Mouse (Mus musculus) intestine, embryonic 15.5 days (tissue): ENCODE data around the gene Mrgprx1. TPM values are rescaled to one million over a fixed set of nuclear protein-coding genes. Genes with fewer than 3 reads are reported as not detected.

Source experiments
- ATAC-seq: fragments of 200-750 bp; cut with Nextera tagmentation; 2 replicates; pipeline ENCODE4 v1.8.0; 2017; ENCODE audit warnings: moderate TSS enrichment, moderate library complexity
- H3K27ac ChIP-seq: fragments of 300-500 bp; sonication (generic); 2 replicates; pipeline ENCODE4 v1.5.1; 2015; ENCODE audit warnings: mild to moderate bottlenecking, inconsistent platforms
- H3K27me3 ChIP-seq: fragments of 300-500 bp; sonication (generic); replicated peaks from 2 replicates; pipeline ENCODE4 v1.6.1; 2015; ENCODE audit warnings: inconsistent platforms
- H3K36me3 ChIP-seq: fragments of 300-500 bp; sonication (generic); 2 replicates; pipeline ENCODE4 v1.6.1; 2015; ENCODE audit warnings: inconsistent platforms
- H3K4me1 ChIP-seq: fragments of 300-500 bp; sonication (generic); replicated peaks from 2 replicates; pipeline ENCODE4 v1.6.1; 2015; ENCODE audit warnings: inconsistent platforms
- H3K4me2 ChIP-seq: fragments of 300-500 bp; sonication (generic); replicated peaks from 2 replicates; pipeline ENCODE4 v1.6.1; 2015; ENCODE audit warnings: mild to moderate bottlenecking, inconsistent platforms
- H3K4me3 ChIP-seq: fragments of 300-500 bp; sonication (generic); replicated peaks from 2 replicates; pipeline ENCODE4 v1.5.1; 2015; ENCODE audit warnings: inconsistent platforms
- H3K9ac ChIP-seq: fragments of 300-500 bp; sonication (generic); 2 replicates; pipeline ENCODE4 v1.6.1; 2015; ENCODE audit warnings: inconsistent platforms
- H3K9me3 ChIP-seq: fragments of 300-500 bp; sonication (generic); 2 replicates; pipeline ENCODE4 v1.6.1; 2016; ENCODE audit warnings: inconsistent platforms
- WGBS: fragments of 180-500 bp; shearing (Covaris S2); methylation state at CpG from one replicate; pipeline ENCODE4 v1.1.7; 2015; 5-methylcytosine and 5-hydroxymethylcytosine counted together
- polyA plus RNA-seq: library from polyadenylated mRNA; unstranded; fragments of >200 nt; fragmentation: Nextera tagmentation; extraction: Ambion mirVana; gene quantifications from 2 replicates; pipeline ENCODE4 v1.2.1, GENCODE M21; 2015

Mrgprx1 gene
- polyA plus RNA-seq = not detected in 2 replicates

DNA sequence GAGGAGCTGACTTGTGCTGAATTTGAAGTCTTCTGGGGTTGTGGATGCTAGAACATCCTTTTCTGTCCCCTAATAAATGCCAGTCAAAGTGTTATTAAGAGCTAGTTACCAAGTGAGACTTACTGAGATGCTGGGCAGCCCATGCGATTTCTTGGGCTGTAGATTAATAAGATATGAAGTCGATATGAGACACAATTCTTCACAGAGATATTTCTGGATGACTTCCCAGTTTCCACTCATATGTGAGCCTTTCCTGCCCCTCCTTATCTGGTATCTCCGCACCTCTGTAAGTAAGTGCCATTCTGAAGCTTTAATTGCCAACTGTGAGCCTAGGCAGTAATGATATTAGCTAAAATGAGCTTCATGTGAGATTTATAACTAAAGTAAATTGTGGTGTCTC, at the start of gene Mrgprx1:
Mrgprx1 (minus strand) TSS at position 101 of the 400 bp plus-strand sequence.
- 75% methylated on average over 3 of the region's 3 CpGs for WGBS
- H3K4me1 ChIP-seq = no peaks in the 10 kb centered on the region

DNA sequence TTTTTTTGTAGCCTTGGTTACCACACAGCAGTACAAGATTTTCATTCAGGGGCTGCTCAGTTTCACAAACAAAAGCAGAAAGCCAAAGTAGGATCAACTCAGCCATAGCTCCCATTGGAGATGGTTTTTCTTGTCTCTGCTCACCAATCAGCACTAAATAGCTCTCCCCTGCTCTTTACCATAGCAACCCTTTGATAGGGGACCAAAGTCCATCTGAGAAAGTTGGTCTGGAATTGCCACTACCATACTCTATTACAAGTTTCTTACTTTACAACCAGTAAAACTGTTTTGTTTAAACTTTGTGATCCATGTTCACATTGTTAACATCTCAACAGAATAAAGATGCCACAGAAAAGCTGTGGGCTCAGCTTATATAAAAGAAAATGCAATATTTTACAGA, 48.1 kb upstream of the Mrgprx1 start:
- Histone ChIP-seq H3K36me3 (no peaks in the 10 kb centered on the region), H3K27me3 (no peaks in the 10 kb centered on the region), H3K4me2 (no peak overlapping the region), H3K4me1 (no peaks in the 10 kb centered on the region), H3K9ac (no peak overlapping the region), H3K27ac (no peak overlapping the region), H3K9me3 (no peaks in the 10 kb centered on the region), H3K4me3 (no peak overlapping the region)
- peak; percentile 66 for ATAC-seq

More for the DNA sequence above, at the start of gene Mrgprx1:
- no peak for ATAC-seq
- H3K9me3 ChIP-seq = no peaks in the 10 kb centered on the region
- H3K27me3 ChIP-seq = no peaks in the 10 kb centered on the region
- H3K4me3 ChIP-seq = no peak within 1 kb of the TSS
- no peaks in the 10 kb centered on the region for H3K36me3 ChIP-seq
- H3K4me2 ChIP-seq = no peak within 1 kb of the TSS
- no peak within 1 kb of the TSS for H3K27ac ChIP-seq
- H3K9ac ChIP-seq = no peak within 1 kb of the TSS

DNA sequence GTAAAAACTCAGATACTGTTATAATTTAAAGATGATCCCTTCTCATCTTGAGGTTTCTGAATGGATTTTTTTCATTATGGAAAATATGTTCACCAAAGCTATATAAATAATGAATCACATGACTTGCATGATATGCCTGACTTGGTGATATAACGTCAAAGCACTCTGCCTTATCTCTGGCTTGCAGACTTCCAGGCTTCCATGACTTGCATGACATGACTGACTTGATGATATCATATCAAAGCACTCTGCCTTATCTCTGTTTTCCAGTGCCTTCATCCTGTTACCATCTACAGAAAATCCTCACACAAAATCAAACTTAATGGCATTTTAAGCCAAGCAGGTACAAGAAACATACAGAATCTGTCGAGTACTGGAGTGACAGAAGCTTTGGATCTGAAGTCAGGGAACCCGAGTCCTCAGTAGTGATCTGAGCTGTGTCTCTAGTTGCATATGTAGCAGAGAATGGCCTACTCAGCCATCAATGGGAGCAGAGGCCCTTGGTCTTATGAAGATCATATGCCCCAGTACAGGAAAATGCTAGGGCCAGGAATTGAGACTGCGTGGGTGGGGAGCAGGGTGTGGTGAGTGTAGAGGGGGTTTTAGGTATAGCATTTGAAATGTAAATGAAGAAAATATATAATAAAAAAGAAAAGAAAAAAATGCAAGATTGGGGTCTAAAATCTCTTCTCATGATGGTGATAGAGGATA, 19.2 kb upstream of the Mrgprx1 start:
- Histone ChIP-seq H3K36me3 (no peaks in the 10 kb centered on the region), H3K4me3 (no peak overlapping the region), H3K27me3 (no peaks in the 10 kb centered on the region), H3K27ac (no peak overlapping the region), H3K4me2 (no peak overlapping the region), H3K4me1 (no peaks in the 10 kb centered on the region), H3K9ac (no peak overlapping the region), H3K9me3 (no peaks in the 10 kb centered on the region)
- 77% methylated on average over 4 of the region's 4 CpGs for WGBS
- ATAC-seq = no peak

DNA sequence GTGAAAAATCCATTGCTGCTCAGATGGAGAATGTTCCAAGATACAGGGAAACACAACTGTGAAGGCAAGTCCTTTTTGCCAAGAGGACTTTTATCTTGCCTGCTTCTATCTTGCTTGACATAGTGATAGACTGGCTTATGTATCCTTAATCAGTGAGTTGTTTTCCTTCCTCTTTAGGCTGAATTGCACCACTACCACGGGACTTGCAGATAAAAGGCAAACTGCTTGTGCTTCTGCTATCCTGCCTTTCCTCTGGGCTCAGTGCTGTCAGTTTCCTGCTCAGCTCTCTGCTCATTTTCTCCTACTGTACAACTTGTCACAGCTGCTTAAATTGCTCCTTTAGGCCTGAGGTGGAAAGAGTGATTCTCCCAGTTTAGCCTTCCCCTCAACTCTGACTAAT, 16.6 kb upstream of the Mrgprx1 start:
- Histone ChIP-seq H3K4me1 (no peaks in the 10 kb centered on the region), H3K27me3 (no peaks in the 10 kb centered on the region), H3K9me3 (no peaks in the 10 kb centered on the region), H3K27ac (no peak overlapping the region), H3K9ac (no peak overlapping the region), H3K4me3 (no peak overlapping the region), H3K4me2 (no peak overlapping the region), H3K36me3 (no peaks in the 10 kb centered on the region)
- WGBS = 54% methylated on average over 1 of the region's 1 CpGs
- ATAC-seq = no peak

DNA sequence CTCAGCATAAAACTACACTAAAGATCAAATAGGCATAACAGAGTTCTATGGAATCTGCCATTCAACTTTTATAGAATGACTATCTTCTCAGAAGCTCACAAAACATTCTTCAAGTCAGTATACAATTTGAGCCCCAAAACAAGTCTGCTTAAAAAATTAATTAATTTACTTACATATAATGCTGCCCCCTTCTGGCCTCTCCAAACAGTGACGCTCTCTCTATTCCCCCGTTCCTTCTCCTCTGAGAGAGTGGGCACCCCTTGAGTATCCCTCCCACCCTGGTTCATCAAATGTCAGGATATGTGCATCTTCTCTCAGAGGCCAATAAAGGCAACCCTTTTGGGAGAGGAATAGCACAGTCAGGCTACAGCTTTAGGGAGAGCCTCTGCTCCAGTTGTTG, 9.5 kb downstream of the Mrgprx1 start:
- no peak for ATAC-seq
- no peaks in the 10 kb centered on the region for H3K27me3 ChIP-seq
- 51% methylated on average over 2 of the region's 2 CpGs for WGBS

DNA sequence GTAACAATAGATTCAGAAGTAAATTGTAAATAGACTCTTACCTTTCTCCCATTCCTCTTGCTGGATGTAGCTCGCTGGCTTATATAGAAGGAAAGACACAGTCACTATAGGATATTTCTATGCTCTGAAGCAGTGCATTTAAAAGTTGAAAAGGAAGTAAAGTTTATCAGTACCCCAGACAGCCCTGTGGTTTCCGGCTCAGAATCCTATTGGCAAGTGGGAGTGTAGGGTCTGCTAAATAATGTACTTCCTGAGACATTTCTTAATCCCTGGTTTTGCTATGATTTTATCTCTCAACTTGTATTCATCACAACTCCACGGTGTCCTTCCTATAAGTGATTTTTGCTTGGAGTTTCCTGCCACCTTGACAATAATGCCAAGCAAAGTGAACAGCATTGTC, 31.7 kb downstream of the Mrgprx1 start:
- Histone ChIP-seq H3K4me1 (no peaks in the 10 kb centered on the region), H3K27me3 (no peaks in the 10 kb centered on the region), H3K27ac (no peak overlapping the region), H3K4me3 (no peak overlapping the region), H3K9ac (no peak overlapping the region), H3K36me3 (no peaks in the 10 kb centered on the region), H3K9me3 (no peaks in the 10 kb centered on the region), H3K4me2 (no peak overlapping the region)
- ATAC-seq = no peak
- 78% methylated on average over 3 of the region's 3 CpGs for WGBS

More for the DNA sequence above, 9.5 kb downstream of the Mrgprx1 start:
- Histone ChIP-seq H3K4me1 (no peaks in the 10 kb centered on the region), H3K27ac (no peak overlapping the region), H3K36me3 (no peaks in the 10 kb centered on the region), H3K4me2 (no peak overlapping the region), H3K9me3 (no peaks in the 10 kb centered on the region), H3K4me3 (no peak overlapping the region), H3K9ac (no peak overlapping the region)

DNA sequence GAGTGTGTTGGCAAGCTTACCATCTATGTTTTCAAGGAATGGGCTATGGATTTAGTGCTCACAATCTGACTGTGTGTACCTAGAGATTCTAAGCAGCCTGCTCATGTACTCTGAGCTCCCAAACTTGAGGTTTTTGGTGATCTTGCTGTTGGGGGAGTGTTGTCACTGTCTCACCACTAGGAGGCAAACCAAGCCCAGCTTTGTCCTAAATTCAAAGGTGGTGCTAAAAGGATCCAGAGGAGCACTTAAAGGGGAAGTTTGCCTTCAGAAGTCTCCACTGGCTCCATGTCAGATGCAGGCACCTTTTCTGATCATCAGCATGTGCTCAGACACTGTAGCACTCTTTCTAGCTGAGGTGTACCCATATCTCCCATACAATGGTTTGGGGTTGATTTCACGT, 40.6 kb downstream of the Mrgprx1 start:
- H3K9ac ChIP-seq = no peak overlapping the region
- H3K4me3 ChIP-seq = no peak overlapping the region
- H3K9me3 ChIP-seq = no peaks in the 10 kb centered on the region
- no peak for ATAC-seq
- H3K4me2 ChIP-seq = no peak overlapping the region
- no peak overlapping the region for H3K27ac ChIP-seq
- H3K36me3 ChIP-seq = no peaks in the 10 kb centered on the region
- 54% methylated on average over 1 of the region's 1 CpGs for WGBS
- H3K4me1 ChIP-seq = no peaks in the 10 kb centered on the region
- no peaks in the 10 kb centered on the region for H3K27me3 ChIP-seq

DNA sequence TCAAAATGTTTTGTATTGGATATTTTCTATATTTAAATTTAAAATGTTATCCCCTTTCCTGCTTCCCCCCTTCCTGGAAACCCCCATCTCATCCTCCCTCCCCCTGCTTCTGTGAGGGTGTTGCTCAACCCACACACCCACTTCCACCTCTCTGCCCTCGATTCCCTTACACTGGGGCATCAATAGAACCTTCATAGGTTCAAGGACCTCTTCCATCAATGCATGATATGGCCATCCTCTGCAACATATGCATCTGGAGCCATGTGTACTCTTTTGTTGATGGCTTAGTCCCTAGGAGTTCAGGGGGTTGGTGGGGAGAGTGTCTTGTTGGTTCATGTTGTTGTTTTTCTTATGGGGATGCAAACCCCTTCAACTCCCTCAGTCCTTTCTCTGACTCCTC, 45.4 kb downstream of the Mrgprx1 start, which contains the start of gene Mrgpra4:
Mrgpra4 (minus strand) TSS at position 101 of the 400 bp plus-strand sequence.
- H3K9ac ChIP-seq = no peak within 1 kb of the TSS
- H3K9me3 ChIP-seq = no peaks in the 10 kb centered on the region
- no peak within 1 kb of the TSS for H3K4me2 ChIP-seq
- ATAC-seq = no peak
- no peaks in the 10 kb centered on the region for H3K36me3 ChIP-seq
- no peak within 1 kb of the TSS for H3K4me3 ChIP-seq
- H3K4me1 ChIP-seq = no peaks in the 10 kb centered on the region
- no peaks in the 10 kb centered on the region for H3K27me3 ChIP-seq
- WGBS = 65% methylated on average over 1 of the region's 1 CpGs
- no peak within 1 kb of the TSS for H3K27ac ChIP-seq

Other genes with a start within 250 kb of the Mrgprx1 start
- gene Mrgpra4, start 45.5 kb downstream of the Mrgprx1 start, polyA plus RNA-seq = not detected in 2 replicates
- gene Mrgprb5, start 141.4 kb upstream of the Mrgprx1 start, polyA plus RNA-seq = not detected in 2 replicates
- gene Mrgprb4, start 171.7 kb upstream of the Mrgprx1 start, polyA plus RNA-seq = not detected in 2 replicates